Mouse (Mus musculus): ENCODE measurements at regions not wholly inside any gene's neighbourhood (a gene's known extent, or its start where the extent isn't known, plus 50 kb on each side); places are given as distances from the start of the nearest gene placed in this dataset.

- Histone ChIP-seq H3K27me3 (replicated peaks; ENCODE audit: control insufficient read depth, insufficient read depth, low read length) (no peaks in the 10 kb centered on the region), H3K4me2 (no peak overlapping the region), H3K4me1 (replicated peaks; ENCODE audit: control insufficient read depth, insufficient read depth, low read length) (no peaks in the 10 kb centered on the region), H3K9ac (ENCODE audit: low read depth, low read length) (no peak overlapping the region), H3K9me3 (ENCODE audit: control insufficient read depth, low read length) (no peaks in the 10 kb centered on the region), H3K36me3 (ENCODE audit: control insufficient read depth, insufficient read depth, low read length) (no peaks in the 10 kb centered on the region), H3K4me3 (ENCODE audit: low read depth, low read length) (no peak overlapping the region), H3K27ac (ENCODE audit: low read depth, low read length) (no peak overlapping the region)
- WGBS, result 67% methylated on average over 6 of the region's 6 CpGs
- no peak for DNase-seq (ENCODE audit: low spot score)
- ATAC-seq (replicated peaks; ENCODE audit: low FRiP score), result no peak
Observed at GRCm38 (mm10) chr8:12073311-12073999, 205.2 kb upstream of the A230072I06Rik start.

GRCm38 (mm10) chr8:12075943-12076342, 202.7 kb upstream of the A230072I06Rik start:
- H3K9me3 ChIP-seq (ENCODE audit: control insufficient read depth, low read length), result no peaks in the 10 kb centered on the region
- ATAC-seq (replicated peaks; ENCODE audit: low FRiP score) (no peak), DNase-seq (ENCODE audit: low spot score) (no peak)
- no peaks in the 10 kb centered on the region for H3K27me3 ChIP-seq (replicated peaks; ENCODE audit: control insufficient read depth, insufficient read depth, low read length)
- H3K9ac ChIP-seq (ENCODE audit: low read depth, low read length), result no peak overlapping the region
- 87% methylated on average over 3 of the region's 3 CpGs for WGBS
- H3K27ac ChIP-seq (ENCODE audit: low read depth, low read length), result no peak overlapping the region
- no peak overlapping the region for H3K4me2 ChIP-seq
- no peak overlapping the region for H3K4me3 ChIP-seq (ENCODE audit: low read depth, low read length)
- H3K36me3 ChIP-seq (ENCODE audit: control insufficient read depth, insufficient read depth, low read length), result no peaks in the 10 kb centered on the region
- H3K4me1 ChIP-seq (replicated peaks; ENCODE audit: control insufficient read depth, insufficient read depth, low read length), result no peaks in the 10 kb centered on the region

GRCm38 (mm10) chr8:12076811-12077375, 201.7 kb upstream of the A230072I06Rik start:
- no peak overlapping the region for H3K27ac ChIP-seq (ENCODE audit: low read depth, low read length)
- H3K36me3 ChIP-seq (ENCODE audit: control insufficient read depth, insufficient read depth, low read length), result no peaks in the 10 kb centered on the region
- H3K4me3 ChIP-seq (ENCODE audit: low read depth, low read length), result no peak overlapping the region
- H3K4me2 ChIP-seq, result no peak overlapping the region
- 80% methylated on average over 10 of the region's 10 CpGs for WGBS
- H3K9me3 ChIP-seq (ENCODE audit: control insufficient read depth, low read length), result no peaks in the 10 kb centered on the region
- no peak for ATAC-seq (replicated peaks; ENCODE audit: low FRiP score)
- no peaks in the 10 kb centered on the region for H3K27me3 ChIP-seq (replicated peaks; ENCODE audit: control insufficient read depth, insufficient read depth, low read length)
- no peak overlapping the region for H3K9ac ChIP-seq (ENCODE audit: low read depth, low read length)
- H3K4me1 ChIP-seq (replicated peaks; ENCODE audit: control insufficient read depth, insufficient read depth, low read length), result no peaks in the 10 kb centered on the region
- DNase-seq (ENCODE audit: low spot score), result no peak

GRCm38 (mm10) chr8:12077896-12078295, 200.7 kb upstream of the A230072I06Rik start:
- no peak overlapping the region for H3K9ac ChIP-seq (ENCODE audit: low read depth, low read length)
- no peaks in the 10 kb centered on the region for H3K27me3 ChIP-seq (replicated peaks; ENCODE audit: control insufficient read depth, insufficient read depth, low read length)
- no peaks in the 10 kb centered on the region for H3K9me3 ChIP-seq (ENCODE audit: control insufficient read depth, low read length)
- no peak overlapping the region for H3K4me3 ChIP-seq (ENCODE audit: low read depth, low read length)
- no peak for DNase-seq (ENCODE audit: low spot score)
- ATAC-seq (replicated peaks; ENCODE audit: low FRiP score), result no peak
- no peak overlapping the region for H3K27ac ChIP-seq (ENCODE audit: low read depth, low read length)
- H3K4me2 ChIP-seq, result no peak overlapping the region
- H3K36me3 ChIP-seq (ENCODE audit: control insufficient read depth, insufficient read depth, low read length), result no peaks in the 10 kb centered on the region
- 61% methylated on average over 2 of the region's 2 CpGs for WGBS
- H3K4me1 ChIP-seq (replicated peaks; ENCODE audit: control insufficient read depth, insufficient read depth, low read length), result no peaks in the 10 kb centered on the region

- Histone ChIP-seq H3K4me2 (no peak overlapping the region), H3K9ac (ENCODE audit: low read depth, low read length) (no peak overlapping the region), H3K4me3 (ENCODE audit: low read depth, low read length) (no peak overlapping the region), H3K9me3 (ENCODE audit: control insufficient read depth, low read length) (no peaks in the 10 kb centered on the region), H3K27ac (ENCODE audit: low read depth, low read length) (no peak overlapping the region), H3K4me1 (replicated peaks; ENCODE audit: control insufficient read depth, insufficient read depth, low read length) (no peaks in the 10 kb centered on the region), H3K36me3 (ENCODE audit: control insufficient read depth, insufficient read depth, low read length) (no peaks in the 10 kb centered on the region), H3K27me3 (replicated peaks; ENCODE audit: control insufficient read depth, insufficient read depth, low read length) (no peaks in the 10 kb centered on the region)
- DNase-seq (ENCODE audit: low spot score) (no peak), ATAC-seq (replicated peaks; ENCODE audit: low FRiP score) (no peak)
- 81% methylated on average over 14 of the region's 14 CpGs for WGBS
Observed at GRCm38 (mm10) chr8:12078679-12079566, 199.7 kb upstream of the A230072I06Rik start.

GRCm38 (mm10) chr8:12081536-12081935, 197.1 kb upstream of the A230072I06Rik start:
- H3K4me1 ChIP-seq (replicated peaks; ENCODE audit: control insufficient read depth, insufficient read depth, low read length), result no peaks in the 10 kb centered on the region
- no peak for DNase-seq (ENCODE audit: low spot score)

GRCm38 (mm10) chr8:12087192-12087800, 191.3 kb upstream of the A230072I06Rik start:
- H3K4me2 ChIP-seq, result no peak overlapping the region
- ATAC-seq (replicated peaks; ENCODE audit: low FRiP score), result no peak
- no peak overlapping the region for H3K9ac ChIP-seq (ENCODE audit: low read depth, low read length)
- WGBS, result 83% methylated on average over 10 of the region's 10 CpGs
- no peaks in the 10 kb centered on the region for H3K36me3 ChIP-seq (ENCODE audit: control insufficient read depth, insufficient read depth, low read length)
- H3K4me1 ChIP-seq (replicated peaks; ENCODE audit: control insufficient read depth, insufficient read depth, low read length), result no peaks in the 10 kb centered on the region
- H3K4me3 ChIP-seq (ENCODE audit: low read depth, low read length), result no peak overlapping the region
- no peak overlapping the region for H3K27ac ChIP-seq (ENCODE audit: low read depth, low read length)
- no peaks in the 10 kb centered on the region for H3K9me3 ChIP-seq (ENCODE audit: control insufficient read depth, low read length)
- H3K27me3 ChIP-seq (replicated peaks; ENCODE audit: control insufficient read depth, insufficient read depth, low read length), result no peaks in the 10 kb centered on the region
- no peak for DNase-seq (ENCODE audit: low spot score)

More at GRCm38 (mm10) chr8:12081536-12081935, 197.1 kb upstream of the A230072I06Rik start:
- H3K36me3 ChIP-seq (ENCODE audit: control insufficient read depth, insufficient read depth, low read length), result no peaks in the 10 kb centered on the region
- 85% methylated on average over 5 of the region's 5 CpGs for WGBS
- no peaks in the 10 kb centered on the region for H3K9me3 ChIP-seq (ENCODE audit: control insufficient read depth, low read length)
- no peak overlapping the region for H3K27ac ChIP-seq (ENCODE audit: low read depth, low read length)
- ATAC-seq (replicated peaks; ENCODE audit: low FRiP score), result no peak
- H3K27me3 ChIP-seq (replicated peaks; ENCODE audit: control insufficient read depth, insufficient read depth, low read length), result no peaks in the 10 kb centered on the region
- no peak overlapping the region for H3K4me3 ChIP-seq (ENCODE audit: low read depth, low read length)
- no peak overlapping the region for H3K4me2 ChIP-seq
- no peak overlapping the region for H3K9ac ChIP-seq (ENCODE audit: low read depth, low read length)

GRCm38 (mm10) chr8:12100145-12100544, 178.5 kb upstream of the A230072I06Rik start:
- H3K9me3 ChIP-seq (ENCODE audit: control insufficient read depth, low read length), result no peaks in the 10 kb centered on the region

More at GRCm38 (mm10) chr8:12100145-12100544, 178.5 kb upstream of the A230072I06Rik start:
- ATAC-seq (replicated peaks; ENCODE audit: low FRiP score) (no peak), DNase-seq (ENCODE audit: low spot score) (no peak)
- H3K9ac ChIP-seq (ENCODE audit: low read depth, low read length), result no peak overlapping the region
- H3K27ac ChIP-seq (ENCODE audit: low read depth, low read length), result no peak overlapping the region
- no peaks in the 10 kb centered on the region for H3K27me3 ChIP-seq (replicated peaks; ENCODE audit: control insufficient read depth, insufficient read depth, low read length)
- H3K36me3 ChIP-seq (ENCODE audit: control insufficient read depth, insufficient read depth, low read length), result no peaks in the 10 kb centered on the region
- H3K4me1 ChIP-seq (replicated peaks; ENCODE audit: control insufficient read depth, insufficient read depth, low read length), result no peaks in the 10 kb centered on the region
- WGBS, result 55% methylated on average over 8 of the region's 8 CpGs
- H3K4me3 ChIP-seq (ENCODE audit: low read depth, low read length), result no peak overlapping the region
- no peak overlapping the region for H3K4me2 ChIP-seq

All from liver, embryonic 11.5 days (tissue).